Mouse (Mus musculus) liver, embryonic 16.5 days (tissue): ENCODE data around the gene Unk. TPM values are rescaled to one million over a fixed set of nuclear protein-coding genes. Genes with fewer than 3 reads are reported as not detected.
A peak's percentile ranks its signal among the peaks of the same experiment; 100 is the strongest.
"Not testable (repeated sequence)": the region's sequence is repeated elsewhere in the genome, so short reads cannot be mapped to it uniquely, and the experiment has no call there.

Experiments used
- ATAC-seq: fragments of 200-750 bp; cut with Nextera tagmentation; 2 replicates; pipeline ENCODE4 v1.8.0; 2017; ENCODE audit warnings: low read depth, mild to moderate bottlenecking, moderate number of reproducible peaks, moderate library complexity
- H3K27ac ChIP-seq: fragments of 300-500 bp; sonication (generic); 2 replicates; pipeline ENCODE4 v1.5.1; 2014; ENCODE audit warnings: mild to moderate bottlenecking, low read length
- H3K27me3 ChIP-seq: fragments of 300-500 bp; sonication (generic); 2 replicates; pipeline ENCODE4 v1.6.1; 2014; ENCODE audit warnings: low read depth, low read length, mixed read lengths; ENCODE audit not compliant: control insufficient read depth, insufficient read depth
- H3K36me3 ChIP-seq: fragments of 300-500 bp; sonication (generic); 2 replicates; pipeline ENCODE4 v1.6.1; 2014; ENCODE audit warnings: mild to moderate bottlenecking; ENCODE audit not compliant: control insufficient read depth, insufficient read depth
- H3K4me1 ChIP-seq: fragments of 300-500 bp; sonication (generic); 2 replicates; pipeline ENCODE4 v1.6.1; 2014; ENCODE audit warnings: low read depth, low read length, mixed read lengths; ENCODE audit not compliant: control insufficient read depth
- H3K4me2 ChIP-seq: fragments of 300-500 bp; sonication (generic); 2 replicates; pipeline ENCODE4 v1.6.1; 2014; ENCODE audit warnings: low read depth, low read length, mixed read lengths
- H3K4me3 ChIP-seq: fragments of 300-500 bp; sonication (generic); 2 replicates; pipeline ENCODE4 v1.5.1; 2014; ENCODE audit warnings: low read depth, mild to moderate bottlenecking, low read length
- H3K9ac ChIP-seq: fragments of 300-500 bp; sonication (generic); 2 replicates; pipeline ENCODE4 v1.6.1; 2014; ENCODE audit warnings: low read depth, low read length
- H3K9me3 ChIP-seq: fragments of 300-500 bp; sonication (generic); replicated peaks from 2 replicates; pipeline ENCODE4 v1.6.1; 2016; ENCODE audit warnings: low read length; ENCODE audit not compliant: control insufficient read depth
- WGBS: fragments of 180-500 bp; shearing (Covaris S2); extraction: QIAGEN DNeasy Blood & Tissue Kit; methylation state at CpG from one replicate; pipeline ENCODE4 v1.1.7; 2014; ENCODE audit not compliant: insufficient replicate concordance; 5-methylcytosine and 5-hydroxymethylcytosine counted together
- polyA plus RNA-seq: library from polyadenylated mRNA; unstranded; fragments of >200 nt; fragmentation: Nextera tagmentation; extraction: Ambion mirVana; gene quantifications from 2 replicates; pipeline ENCODE4 v1.2.1, GENCODE M21; 2015

Unk gene
- polyA plus RNA-seq, 1 experiment from 2014 or later, result 10.8 TPM

GRCm38 (mm10) chr11:116018867-116019266 is 11.3 kb upstream of the Unk start:
- 81% methylated on average over 4 of the region's 4 CpGs for WGBS

GRCm38 (mm10) chr11:116019360-116019791 is 10.7 kb upstream of the Unk start:
- no peak overlapping the region for H3K4me3 ChIP-seq
- no peak overlapping the region for H3K27ac ChIP-seq
- no peak overlapping the region for H3K4me2 ChIP-seq
- H3K9me3 ChIP-seq, result no peaks in the 10 kb centered on the region
- peaks cover 10% of the 10 kb centered on the region for H3K4me1 ChIP-seq
- no peaks in the 10 kb centered on the region for H3K27me3 ChIP-seq
- peaks cover 13% of the 10 kb centered on the region for H3K36me3 ChIP-seq
- ATAC-seq, result no peak
- WGBS, result 73% methylated on average over 1 of the region's 1 CpGs
- H3K9ac ChIP-seq, result no peak overlapping the region

More at GRCm38 (mm10) chr11:116018867-116019266, 11.3 kb upstream of the Unk start:
- Histone ChIP-seq H3K36me3 (peaks cover 13% of the 10 kb centered on the region), H3K4me1 (peaks cover 10% of the 10 kb centered on the region)
- not testable (repeated sequence) for H3K4me2 ChIP-seq, ATAC-seq, H3K27ac ChIP-seq, H3K27me3 ChIP-seq, H3K4me3 ChIP-seq, H3K9ac ChIP-seq, H3K9me3 ChIP-seq

GRCm38 (mm10) chr11:116019976-116020411 is 10.1 kb upstream of the Unk start:
- Histone ChIP-seq H3K4me1 (peaks cover 11% of the 10 kb centered on the region), H3K9me3 (no peaks in the 10 kb centered on the region), H3K4me2 (no peak overlapping the region), H3K36me3 (peaks cover 13% of the 10 kb centered on the region), H3K27me3 (no peaks in the 10 kb centered on the region), H3K27ac (no peak overlapping the region), H3K4me3 (no peak overlapping the region), H3K9ac (no peak overlapping the region)
- ATAC-seq, result no peak
- WGBS, result 72% methylated on average over 2 of the region's 2 CpGs

GRCm38 (mm10) chr11:116020519-116020922 is 9.6 kb upstream of the Unk start:
- no peak overlapping the region for H3K4me3 ChIP-seq
- peaks cover 13% of the 10 kb centered on the region for H3K36me3 ChIP-seq
- H3K9me3 ChIP-seq, result no peaks in the 10 kb centered on the region
- WGBS, result 10% methylated on average over 1 of the region's 1 CpGs
- ATAC-seq, result no peak
- no peak overlapping the region for H3K9ac ChIP-seq
- no peak overlapping the region for H3K4me2 ChIP-seq
- no peaks in the 10 kb centered on the region for H3K27me3 ChIP-seq
- H3K27ac ChIP-seq, result no peak overlapping the region
- peaks cover 13% of the 10 kb centered on the region for H3K4me1 ChIP-seq

GRCm38 (mm10) chr11:116021328-116022220 is 8.5 kb upstream of the Unk start:
- no peaks in the 10 kb centered on the region for H3K9me3 ChIP-seq
- no peak overlapping the region for H3K9ac ChIP-seq
- peaks cover 13% of the 10 kb centered on the region for H3K4me1 ChIP-seq
- peak overlapping the region; percentile 19; the same call in 1 of the 2 replicates for H3K4me3 ChIP-seq
- no peak for ATAC-seq
- WGBS, result 59% methylated on average over 6 of the region's 6 CpGs
- H3K27me3 ChIP-seq, result no peaks in the 10 kb centered on the region
- H3K27ac ChIP-seq, result peak overlapping the region; percentile 12; the same call in 1 of the 2 replicates
- H3K36me3 ChIP-seq, result peaks cover 13% of the 10 kb centered on the region
- no peak overlapping the region for H3K4me2 ChIP-seq

GRCm38 (mm10) chr11:116022256-116022780 is 7.8 kb upstream of the Unk start:
- H3K9ac ChIP-seq, result peak overlapping the region; percentile 54
- H3K36me3 ChIP-seq, result peaks cover 13% of the 10 kb centered on the region
- H3K4me3 ChIP-seq, result peak overlapping the region; percentile 57
- no peak for ATAC-seq
- peak overlapping the region; percentile 66 for H3K4me2 ChIP-seq
- no peaks in the 10 kb centered on the region for H3K9me3 ChIP-seq
- H3K27me3 ChIP-seq, result no peaks in the 10 kb centered on the region
- WGBS, result 76% methylated on average over 4 of the region's 4 CpGs
- no peak overlapping the region for H3K27ac ChIP-seq
- peaks cover 13% of the 10 kb centered on the region for H3K4me1 ChIP-seq

GRCm38 (mm10) chr11:116023074-116023770 is 6.9 kb upstream of the Unk start:
- not testable (repeated sequence) for ATAC-seq, H3K9me3 ChIP-seq, H3K27me3 ChIP-seq
- H3K9ac ChIP-seq, result peak overlapping the region; percentile 99
- H3K27ac ChIP-seq, result peak overlapping the region; percentile 98
- H3K4me3 ChIP-seq, result peak overlapping the region; percentile 91
- peaks cover 13% of the 10 kb centered on the region for H3K36me3 ChIP-seq
- peaks cover 15% of the 10 kb centered on the region for H3K4me1 ChIP-seq
- 2% methylated on average over 18 of the region's 18 CpGs for WGBS
- peak overlapping the region; percentile 48 for H3K4me2 ChIP-seq

GRCm38 (mm10) chr11:116023771-116024355 is 6.3 kb upstream of the Unk start:
- H3K9me3 ChIP-seq, result no peaks in the 10 kb centered on the region
- peak overlapping the region; percentile 99 for H3K9ac ChIP-seq
- peak overlapping the region; percentile 98 for H3K27ac ChIP-seq
- WGBS, result under 1% methylated on average over 53 of the region's 57 CpGs
- ATAC-seq, result peak; percentile 52
- H3K4me3 ChIP-seq, result peak overlapping the region; percentile 91
- peak overlapping the region; percentile 48 for H3K4me2 ChIP-seq
- peaks cover 13% of the 10 kb centered on the region for H3K36me3 ChIP-seq
- no peaks in the 10 kb centered on the region for H3K27me3 ChIP-seq
- H3K4me1 ChIP-seq, result peaks cover 17% of the 10 kb centered on the region
